Mouse (Mus musculus): ENCODE results near the gene Cd33.
A peak's percentile ranks its signal among the peaks of the same experiment; 100 is the strongest.

GRCm38 (mm10) chr7:43495343-43496021 lies 48.7 kb downstream of the Cd33 start:
- TF ChIP-seq CTCF (IDR thresholded peaks at IDR 0.05) = peak; percentile 69
- TF ChIP-seq EP300 (IDR thresholded peaks at IDR 0.05) = no peak
